Mouse (Mus musculus): ENCODE measurements at regions not wholly inside any gene's neighbourhood (a gene's known extent, or its start where the extent isn't known, plus 50 kb on each side); places are given as distances from the start of the nearest gene placed in this dataset.
A peak's percentile ranks its signal among the peaks of the same experiment; 100 is the strongest.

GRCm38 (mm10) chrX:164878336-164878735 lies 101.8 kb downstream of the Mospd2 start:
- DNase-seq = no peak

DNA sequence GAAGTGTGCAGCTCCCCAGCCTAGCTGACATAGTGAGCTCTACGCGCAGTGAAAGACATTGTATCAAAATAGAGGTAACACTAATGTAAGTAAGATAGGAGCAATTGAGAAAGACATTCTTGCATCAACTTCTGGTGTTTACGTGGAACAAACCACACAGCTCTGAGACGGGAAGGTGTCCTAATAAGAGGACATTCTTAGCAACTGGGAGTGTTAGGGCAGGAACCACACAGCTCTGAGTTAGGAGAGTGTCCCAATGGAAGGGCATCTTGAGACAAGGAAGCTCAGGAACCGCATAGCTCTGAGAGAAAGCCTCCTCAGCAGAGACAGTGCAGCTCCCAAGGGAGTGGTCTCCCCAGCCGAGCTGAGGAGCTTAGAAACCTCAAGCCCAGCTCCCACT lies 139.8 kb downstream of the Mospd2 start:
- no peak for DNase-seq

DNA sequence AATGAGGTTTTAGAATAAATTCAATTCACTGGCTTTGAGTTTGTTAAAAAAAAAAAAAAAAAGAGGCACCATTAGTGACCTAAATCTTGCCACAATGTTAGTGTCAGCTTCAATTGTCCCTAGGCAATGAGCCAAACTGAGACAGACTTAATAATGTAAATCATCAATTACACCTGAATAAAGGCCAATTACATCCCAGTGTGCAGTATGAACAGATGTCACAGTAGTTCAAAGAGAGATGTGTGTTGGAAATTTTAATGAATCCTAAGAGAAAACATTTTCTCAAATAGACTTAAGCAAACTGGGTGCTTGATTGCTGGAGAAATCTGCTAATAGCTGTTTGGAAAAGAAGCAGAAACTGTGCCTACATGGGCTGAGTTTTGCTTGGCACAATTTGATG lies 159.3 kb downstream of the Mospd2 start:
- no peak for DNase-seq

DNA sequence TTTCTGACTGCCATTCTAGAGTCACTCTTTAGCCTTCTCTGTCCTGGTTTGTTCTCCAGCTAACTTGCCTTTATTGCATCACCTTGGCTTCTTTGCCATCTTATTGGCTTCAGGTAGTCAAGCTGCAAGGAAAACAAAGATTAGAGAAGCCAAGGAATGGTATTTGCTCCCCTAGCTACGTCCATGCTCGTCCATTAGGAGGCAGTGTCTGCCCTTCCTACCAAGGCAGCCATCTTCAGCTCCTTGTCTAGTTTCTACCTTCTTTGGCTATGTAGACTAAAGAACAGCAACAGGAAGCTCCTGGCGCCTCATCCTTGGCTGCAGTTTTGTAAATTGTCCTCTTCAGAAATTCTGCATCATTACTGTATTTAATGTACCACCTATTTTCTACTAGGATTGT lies 192.9 kb downstream of the Mospd2 start:
- DNase-seq = no peak

GRCm38 (mm10) chrX:164764919-164765318 lies 215.3 kb downstream of the Mospd2 start:
- DNase-seq = no peak

GRCm38 (mm10) chrX:164763764-164764445 lies 216.3 kb downstream of the Mospd2 start:
- peak; percentile 4 for DNase-seq

DNA sequence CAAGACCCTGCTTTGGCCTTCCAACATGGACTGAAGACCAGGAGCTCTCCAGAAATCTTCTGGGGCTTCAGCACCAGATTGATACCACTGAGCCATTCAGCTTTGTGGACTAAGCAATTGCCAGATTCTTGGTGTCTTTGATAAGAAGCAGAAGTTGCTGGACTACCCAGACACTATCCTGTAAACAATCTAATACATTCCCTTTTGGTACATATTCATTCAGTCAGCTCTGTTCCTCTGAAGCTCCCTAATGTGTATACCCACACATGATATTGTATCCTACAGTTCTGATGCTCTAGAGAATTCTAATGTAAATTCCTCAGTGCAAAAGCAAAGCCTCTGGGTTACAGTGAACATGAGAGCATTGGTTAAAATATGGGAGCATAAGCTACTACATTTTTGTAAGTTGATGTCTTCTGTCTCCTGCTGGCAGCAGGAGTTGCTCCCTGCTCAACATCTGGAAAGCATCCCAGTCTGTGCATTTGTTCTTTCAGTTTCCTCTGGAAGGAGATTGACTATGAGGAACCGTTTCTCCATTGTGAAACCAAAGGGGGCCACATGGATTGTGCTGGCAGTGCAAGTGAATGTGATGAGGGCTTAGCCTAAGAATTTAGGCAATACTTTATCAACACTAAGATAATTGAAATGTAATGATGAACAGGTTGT lies 234.5 kb downstream of the Mospd2 start:
- no peak for DNase-seq
